Mouse (Mus musculus) myocyte (in vitro differentiated cells): ENCODE results near the gene Gm45062. TPM values are rescaled to one million over a fixed set of nuclear protein-coding genes. Genes with fewer than 3 reads are reported as not detected.

Experiments
- H3K27me3 ChIP-seq: one replicate; pipeline ENCODE4 v1.6.1; 2011; ENCODE audit not compliant: control insufficient read depth, insufficient read depth, insufficient read length
- H3K36me3 ChIP-seq: one replicate; pipeline ENCODE4 v1.6.1; 2011; ENCODE audit not compliant: control insufficient read depth, insufficient read depth
- H3K4me2 ChIP-seq: one replicate; pipeline ENCODE4 v1.6.1; 2011; ENCODE audit warnings: low read depth, control low read depth
- H3K4me3 ChIP-seq: one replicate; pipeline ENCODE4 v1.5.1; 2011; ENCODE audit warnings: mild to moderate bottlenecking, control low read depth, moderate library complexity
- H3K79me2 ChIP-seq: one replicate; pipeline ENCODE4 v1.6.1; 2011; ENCODE audit not compliant: control insufficient read depth, insufficient read depth
- H3ac ChIP-seq: one replicate; pipeline ENCODE4 v1.6.1; 2011; ENCODE audit not compliant: control insufficient read depth, insufficient read length
- CEBPB ChIP-seq: IDR thresholded peaks from 2 replicates; pipeline ENCODE4 v1.6.1; 2011; ENCODE audit warnings: mild to moderate bottlenecking, moderate library complexity; ENCODE audit not compliant: poor library complexity, insufficient read depth, severe bottlenecking
- E2F4 ChIP-seq: IDR thresholded peaks from one replicate; pipeline ENCODE4 v1.6.1; 2011; ENCODE audit warnings: mild to moderate bottlenecking, control low read depth, moderate library complexity; ENCODE audit not compliant: insufficient read depth
- MAX ChIP-seq: IDR thresholded peaks from one replicate; pipeline ENCODE4 v1.6.1; 2011; ENCODE audit warnings: low read depth, mild to moderate bottlenecking, control low read depth
- MYOD1 ChIP-seq, 3 experiments: IDR thresholded peaks; one replicate each; pipeline ENCODE4 v1.6.1; 2011; ENCODE audit warnings: control low read depth in 2 of 3, low read depth in 2 of 3, mild to moderate bottlenecking in 2 of 3, moderate library complexity in 1 of 3; ENCODE audit not compliant: insufficient read length in 2 of 3, control insufficient read depth in 1 of 3
- MYOG ChIP-seq, 3 experiments: IDR thresholded peaks; one replicate each; pipeline ENCODE4 v1.6.1; 2011; ENCODE audit warnings: control low read depth in 2 of 3, low read depth in 2 of 3, mild to moderate bottlenecking in 2 of 3; ENCODE audit not compliant: insufficient read length in 2 of 3, control insufficient read depth in 1 of 3, insufficient read depth in 1 of 3
- POLR2A ChIP-seq: IDR thresholded peaks from one replicate; pipeline ENCODE4 v1.6.1; 2011; ENCODE audit warnings: low read depth, mild to moderate bottlenecking, control low read depth, moderate library complexity; ENCODE audit not compliant: insufficient read length
- POLR2AphosphoS2 ChIP-seq: IDR thresholded peaks from one replicate; pipeline ENCODE4 v1.6.1; 2011; ENCODE audit warnings: low read depth, control low read depth; ENCODE audit not compliant: insufficient read length
- REST ChIP-seq: IDR thresholded peaks from one replicate; pipeline ENCODE4 v1.6.1; 2011; ENCODE audit warnings: mild to moderate bottlenecking, control low read depth, moderate library complexity; ENCODE audit not compliant: insufficient read depth, insufficient read length
- SRF ChIP-seq: IDR thresholded peaks from one replicate; pipeline ENCODE4 v1.6.1; 2011; ENCODE audit warnings: low read depth; ENCODE audit not compliant: control insufficient read depth, insufficient read length
- TCF12 ChIP-seq: IDR thresholded peaks from one replicate; pipeline ENCODE4 v1.6.1; 2011; ENCODE audit warnings: mild to moderate bottlenecking, control low read depth; ENCODE audit not compliant: poor library complexity, insufficient read depth, severe bottlenecking
- TCF3 ChIP-seq: IDR thresholded peaks from one replicate; pipeline ENCODE4 v1.6.1; 2011; ENCODE audit warnings: low read depth, control low read depth; ENCODE audit not compliant: insufficient read length
- USF1 ChIP-seq: IDR thresholded peaks from one replicate; pipeline ENCODE4 v1.6.1; 2011; ENCODE audit warnings: low read depth, mild to moderate bottlenecking, control low read depth, moderate library complexity
- polyA plus RNA-seq: library from polyadenylated mRNA; unstranded; fragments of >200 nt; fragmentation: generic; extraction: Trizol; gene quantifications from one replicate; pipeline ENCODE4 v1.2.1, GENCODE M21; 2012; ENCODE audit warnings: missing spikeins

Gm45062 gene
- polyA plus RNA-seq, 1 experiment, result 0.71 TPM

- Histone ChIP-seq H3K79me2 (no peaks in the 10 kb centered on the region), H3K4me3 (no peak overlapping the region), H3K27me3 (no peaks in the 10 kb centered on the region), H3ac (no peak overlapping the region), H3K4me2 (no peak overlapping the region), H3K36me3 (no peaks in the 10 kb centered on the region)
- TF ChIP-seq USF1 (no peak), TCF12 (no peak), MAX (no peak), CEBPB (no peak), TCF3 (no peak), MYOG (IDR thresholded peaks at IDR 0.05; ENCODE audit: control insufficient read depth in 1 of 3, insufficient read depth in 1 of 3, insufficient read length in 2 of 3, low read depth in 2 of 3) (no peak), POLR2AphosphoS2 (no peak), E2F4 (no peak), REST (no peak), POLR2A (no peak), SRF (no peak), MYOD1 (IDR thresholded peaks at IDR 0.05; ENCODE audit: control insufficient read depth in 1 of 3, insufficient read length in 2 of 3, low read depth in 2 of 3) (no peak)
Measured at GRCm38 (mm10) chr6:8354846-8355245, 95.6 kb downstream of the Gm45062 start.

GRCm38 (mm10) chr6:8358232-8358631, 99.0 kb downstream of the Gm45062 start:
- Histone ChIP-seq H3K4me3 (no peak overlapping the region), H3K79me2 (no peaks in the 10 kb centered on the region), H3K4me2 (no peak overlapping the region), H3K36me3 (no peaks in the 10 kb centered on the region), H3ac (no peak overlapping the region), H3K27me3 (no peaks in the 10 kb centered on the region)
- no peak for TF ChIP-seq TCF3
- TF ChIP-seq MYOD1 (IDR thresholded peaks at IDR 0.05; ENCODE audit: control insufficient read depth in 1 of 3, insufficient read length in 2 of 3, low read depth in 2 of 3), result no peak
- TF ChIP-seq SRF, result no peak
- no peak for TF ChIP-seq REST
- TF ChIP-seq POLR2A, result no peak
- no peak for TF ChIP-seq CEBPB
- no peak for TF ChIP-seq TCF12
- no peak for TF ChIP-seq MAX
- no peak for TF ChIP-seq POLR2AphosphoS2
- TF ChIP-seq USF1, result no peak
- TF ChIP-seq E2F4, result no peak
- TF ChIP-seq MYOG (IDR thresholded peaks at IDR 0.05; ENCODE audit: control insufficient read depth in 1 of 3, insufficient read depth in 1 of 3, insufficient read length in 2 of 3, low read depth in 2 of 3), result no peak

GRCm38 (mm10) chr6:8358782-8359181, 99.5 kb downstream of the Gm45062 start:
- Histone ChIP-seq H3ac (no peak overlapping the region), H3K36me3 (no peaks in the 10 kb centered on the region), H3K79me2 (no peaks in the 10 kb centered on the region), H3K27me3 (no peaks in the 10 kb centered on the region), H3K4me3 (no peak overlapping the region), H3K4me2 (no peak overlapping the region)
- no peak for TF ChIP-seq SRF
- TF ChIP-seq USF1, result no peak
- no peak for TF ChIP-seq CEBPB
- TF ChIP-seq TCF3, result no peak
- TF ChIP-seq MAX, result no peak
- no peak for TF ChIP-seq POLR2AphosphoS2
- TF ChIP-seq MYOD1 (IDR thresholded peaks at IDR 0.05; ENCODE audit: control insufficient read depth in 1 of 3, insufficient read length in 2 of 3, low read depth in 2 of 3), result no peak
- no peak for TF ChIP-seq TCF12
- no peak for TF ChIP-seq MYOG (IDR thresholded peaks at IDR 0.05; ENCODE audit: control insufficient read depth in 1 of 3, insufficient read depth in 1 of 3, insufficient read length in 2 of 3, low read depth in 2 of 3)
- TF ChIP-seq POLR2A, result no peak
- TF ChIP-seq REST, result no peak
- TF ChIP-seq E2F4, result no peak

- Histone ChIP-seq H3ac (no peak overlapping the region), H3K27me3 (no peaks in the 10 kb centered on the region), H3K4me3 (no peak overlapping the region), H3K4me2 (no peak overlapping the region), H3K79me2 (no peaks in the 10 kb centered on the region), H3K36me3 (no peaks in the 10 kb centered on the region)
- TF ChIP-seq POLR2A (no peak), CEBPB (no peak), TCF12 (no peak), E2F4 (no peak), MAX (no peak), USF1 (no peak), POLR2AphosphoS2 (no peak), TCF3 (no peak), REST (no peak), SRF (no peak), MYOD1 (IDR thresholded peaks at IDR 0.05; ENCODE audit: control insufficient read depth in 1 of 3, insufficient read length in 2 of 3, low read depth in 2 of 3) (no peak), MYOG (IDR thresholded peaks at IDR 0.05; ENCODE audit: control insufficient read depth in 1 of 3, insufficient read depth in 1 of 3, insufficient read length in 2 of 3, low read depth in 2 of 3) (no peak)
Measured at GRCm38 (mm10) chr6:8360805-8361204, 101.6 kb downstream of the Gm45062 start.
